Mouse (Mus musculus): Measurements from ENCODE around the gene Vmn1r70. TPM values are rescaled to one million over a fixed set of nuclear protein-coding genes. Genes with fewer than 3 reads are reported as not detected.

The Vmn1r70 gene
- not detected in 2 replicates for polyA plus RNA-seq (2015; fragmentation: Nextera tagmentation; extraction: Ambion mirVana)

DNA sequence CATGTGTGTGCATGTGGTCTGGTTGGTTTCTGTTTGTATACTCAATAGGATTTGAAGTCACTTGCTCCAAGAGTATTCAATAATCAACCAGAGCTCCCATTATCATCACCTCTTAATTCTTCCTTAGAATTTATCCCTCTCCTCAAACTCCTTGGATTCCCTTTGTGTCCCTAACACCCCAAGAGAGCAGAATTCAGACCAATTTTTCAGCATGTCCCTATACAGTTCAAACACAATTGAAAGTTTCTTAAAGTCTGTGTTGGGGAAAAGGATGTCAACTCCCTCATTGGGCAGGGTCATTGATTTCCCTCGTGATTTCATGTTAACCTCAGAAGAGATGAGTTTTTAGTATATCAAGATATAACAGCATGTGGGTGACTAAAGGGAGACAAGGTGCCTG is at the start of gene Vmn1r70:
TSS of gene Vmn1r70 (plus strand) at position 301 of the 400 bp plus-strand sequence.
- H3K27ac ChIP-seq: no peak within 1 kb of the TSS
- no peaks in the 10 kb centered on the region for H3K36me3 ChIP-seq (ENCODE audit: poor library complexity, severe bottlenecking)
- no peak for ATAC-seq
- no peak within 1 kb of the TSS for H3K9ac ChIP-seq
- no peaks in the 10 kb centered on the region for H3K4me1 ChIP-seq
- H3K4me2 ChIP-seq: no peak within 1 kb of the TSS
- no peak within 1 kb of the TSS for H3K4me3 ChIP-seq
- WGBS: 82% methylated on average over 1 of the region's 1 CpGs
- no peaks in the 10 kb centered on the region for H3K27me3 ChIP-seq
- peaks cover 44% of the 10 kb centered on the region for H3K9me3 ChIP-seq (replicated peaks)

DNA sequence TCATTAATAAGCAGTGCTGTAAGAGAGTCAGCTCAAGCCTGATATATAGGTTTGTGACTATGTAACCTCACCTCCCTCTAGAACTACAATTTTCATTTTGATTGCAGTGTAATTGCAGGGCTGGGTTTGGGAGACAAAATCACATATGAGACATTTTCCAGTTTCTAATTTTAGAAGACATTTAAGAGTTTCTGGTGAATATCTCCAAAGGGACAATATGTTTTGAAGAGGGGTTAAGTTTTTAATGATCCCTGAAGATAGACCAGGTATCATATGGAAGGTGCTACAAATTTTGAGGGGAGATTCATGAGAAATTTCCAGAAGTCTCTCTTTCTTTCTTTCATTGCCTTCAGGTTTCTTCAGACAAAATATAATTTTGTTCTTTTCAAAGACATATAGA is 17.8 kb upstream of the Vmn1r70 start, which contains the start of gene Vmn1r69:
TSS of gene Vmn1r69 (minus strand) at position 101 of the 400 bp plus-strand sequence.
- ATAC-seq: no peak

More for the DNA sequence above, 17.8 kb upstream of the Vmn1r70 start, which contains the start of gene Vmn1r69:
- H3K27me3 ChIP-seq: no peaks in the 10 kb centered on the region
- no peaks in the 10 kb centered on the region for H3K4me1 ChIP-seq
- H3K4me3 ChIP-seq: no peak within 1 kb of the TSS
- H3K4me2 ChIP-seq: no peak within 1 kb of the TSS
- no peak within 1 kb of the TSS for H3K27ac ChIP-seq
- no peak within 1 kb of the TSS for H3K9ac ChIP-seq
- peaks cover 24% of the 10 kb centered on the region for H3K9me3 ChIP-seq (replicated peaks)
- H3K36me3 ChIP-seq (ENCODE audit: poor library complexity, severe bottlenecking): no peaks in the 10 kb centered on the region

Other genes starting within 250 kb of the Vmn1r70 start
- not detected in 2 replicates for gene Vmn1r67, start 188.2 kb upstream of the Vmn1r70 start, polyA plus RNA-seq (2015; fragmentation: Nextera tagmentation; extraction: Ambion mirVana)
- 53.8 and 58.9 TPM in 2 replicates for gene Zik1, start 136.1 kb upstream of the Vmn1r70 start, polyA plus RNA-seq (2015; fragmentation: Nextera tagmentation; extraction: Ambion mirVana)
- gene Vmn1r68, start 73.0 kb upstream of the Vmn1r70 start, polyA plus RNA-seq (2015; fragmentation: Nextera tagmentation; extraction: Ambion mirVana): not detected in 2 replicates
- gene Vmn1r69, start 17.9 kb upstream of the Vmn1r70 start, polyA plus RNA-seq (2015; fragmentation: Nextera tagmentation; extraction: Ambion mirVana): not detected in 2 replicates
- gene Nlrp4b, start 56.3 kb downstream of the Vmn1r70 start, polyA plus RNA-seq (2015; fragmentation: Nextera tagmentation; extraction: Ambion mirVana): not detected in 2 replicates
- gene Vmn1r71, start 122.8 kb downstream of the Vmn1r70 start, polyA plus RNA-seq (2015; fragmentation: Nextera tagmentation; extraction: Ambion mirVana): not detected in 2 replicates